Mouse (Mus musculus): ENCODE data around the gene Clint1. TPM values are rescaled to one million over a fixed set of nuclear protein-coding genes. Genes with fewer than 3 reads are reported as not detected.
A peak's percentile ranks its signal among the peaks of the same experiment; 100 is the strongest.
"Not testable (repeated sequence)": the region's sequence is repeated elsewhere in the genome, so short reads cannot be mapped to it uniquely, and the experiment has no call there.

Clint1 gene
- polyA plus RNA-seq, 1 experiment from 2014 or later = 80.2 TPM

GRCm38 (mm10) chr11:45861334-45861733 lies 9.5 kb downstream of the Clint1 start:
- peaks cover 20% of the 10 kb centered on the region for H3K4me1 ChIP-seq (replicated peaks)
- H3K9me3 ChIP-seq (replicated peaks) = no peaks in the 10 kb centered on the region
- 27% methylated on average over 7 of the region's 7 CpGs for WGBS
- H3K27me3 ChIP-seq (replicated peaks) = no peaks in the 10 kb centered on the region
- ATAC-seq (ENCODE audit: insufficient number of reproducible peaks, low FRiP score) = no peak
- no peak overlapping the region for H3K4me3 ChIP-seq
- peak overlapping the region; percentile 34; the same call in 1 of the 2 replicates for H3K27ac ChIP-seq (ENCODE audit: poor library complexity, severe bottlenecking)
- H3K9ac ChIP-seq = 0 out of 2 replicates have a peak overlapping the region, but pooled peaks have one; percentile 5
- H3K4me2 ChIP-seq = peak overlapping the region; percentile 2; the same call in 1 of the 2 replicates
- peaks cover 17% of the 10 kb centered on the region for H3K36me3 ChIP-seq

- Histone ChIP-seq H3K4me3 (no peak overlapping the region), H3K27me3 (replicated peaks) (no peaks in the 10 kb centered on the region), H3K4me2 (no peak overlapping the region), H3K9ac (no peak overlapping the region), H3K9me3 (replicated peaks) (no peaks in the 10 kb centered on the region), H3K4me1 (replicated peaks) (peaks cover 18% of the 10 kb centered on the region), H3K36me3 (peaks cover 11% of the 10 kb centered on the region; the same call in 1 of the 2 replicates), H3K27ac (ENCODE audit: poor library complexity, severe bottlenecking) (no peak overlapping the region)
- 75% methylated on average over 3 of the region's 3 CpGs for WGBS
- ATAC-seq (ENCODE audit: insufficient number of reproducible peaks, low FRiP score) = no peak
These were observed 12.6 kb downstream of the Clint1 start for GRCm38 (mm10) chr11:45864409-45864808.

- 86% methylated on average over 2 of the region's 2 CpGs for WGBS
These were observed 14.0 kb downstream of the Clint1 start for GRCm38 (mm10) chr11:45865861-45866260.

GRCm38 (mm10) chr11:45866534-45866933 lies 14.7 kb downstream of the Clint1 start:
- Histone ChIP-seq H3K9ac (no peak overlapping the region), H3K4me1 (replicated peaks) (peaks cover 8% of the 10 kb centered on the region), H3K4me2 (no peak overlapping the region), H3K4me3 (no peak overlapping the region), H3K27ac (ENCODE audit: poor library complexity, severe bottlenecking) (no peak overlapping the region), H3K27me3 (replicated peaks) (no peaks in the 10 kb centered on the region), H3K9me3 (replicated peaks) (no peaks in the 10 kb centered on the region), H3K36me3 (0 out of 2 replicates have a peak, but pooled peaks cover 6% of the 10 kb centered on the region)
- 90% methylated on average over 4 of the region's 4 CpGs for WGBS
- ATAC-seq (ENCODE audit: insufficient number of reproducible peaks, low FRiP score) = no peak

More at GRCm38 (mm10) chr11:45865861-45866260, 14.0 kb downstream of the Clint1 start:
- no peaks in the 10 kb centered on the region for H3K27me3 ChIP-seq (replicated peaks)
- ATAC-seq (ENCODE audit: insufficient number of reproducible peaks, low FRiP score) = no peak
- H3K9me3 ChIP-seq (replicated peaks) = no peaks in the 10 kb centered on the region
- no peak overlapping the region for H3K4me3 ChIP-seq
- 0 out of 2 replicates have a peak, but pooled peaks cover 6% of the 10 kb centered on the region for H3K36me3 ChIP-seq
- H3K9ac ChIP-seq = no peak overlapping the region
- peaks cover 15% of the 10 kb centered on the region for H3K4me1 ChIP-seq (replicated peaks)
- H3K4me2 ChIP-seq = no peak overlapping the region
- no peak overlapping the region for H3K27ac ChIP-seq (ENCODE audit: poor library complexity, severe bottlenecking)

- 57% methylated on average over 1 of the region's 1 CpGs for WGBS
- no peak for ATAC-seq (ENCODE audit: insufficient number of reproducible peaks, low FRiP score)
- Histone ChIP-seq H3K36me3 (peaks cover 2% of the 10 kb centered on the region), H3K9me3 (replicated peaks) (no peaks in the 10 kb centered on the region), H3K9ac (no peak overlapping the region), H3K4me3 (no peak overlapping the region), H3K27ac (ENCODE audit: poor library complexity, severe bottlenecking) (no peak overlapping the region), H3K4me2 (no peak overlapping the region), H3K4me1 (replicated peaks) (peaks cover 17% of the 10 kb centered on the region), H3K27me3 (replicated peaks) (no peaks in the 10 kb centered on the region)
These were observed 21.8 kb downstream of the Clint1 start for GRCm38 (mm10) chr11:45873666-45874065.

GRCm38 (mm10) chr11:45874251-45874650 lies 22.4 kb downstream of the Clint1 start:
- H3K27ac ChIP-seq (ENCODE audit: poor library complexity, severe bottlenecking) = no peak overlapping the region
- no peaks in the 10 kb centered on the region for H3K9me3 ChIP-seq (replicated peaks)
- peaks cover 2% of the 10 kb centered on the region for H3K36me3 ChIP-seq
- 96% methylated on average over 6 of the region's 6 CpGs for WGBS
- H3K27me3 ChIP-seq (replicated peaks) = no peaks in the 10 kb centered on the region
- no peak overlapping the region for H3K4me3 ChIP-seq
- no peak overlapping the region for H3K4me2 ChIP-seq
- ATAC-seq (ENCODE audit: insufficient number of reproducible peaks, low FRiP score) = no peak
- H3K4me1 ChIP-seq (replicated peaks) = peaks cover 21% of the 10 kb centered on the region
- no peak overlapping the region for H3K9ac ChIP-seq

GRCm38 (mm10) chr11:45875351-45875935 lies 23.6 kb downstream of the Clint1 start:
- H3K4me1 ChIP-seq (replicated peaks) = peaks cover 33% of the 10 kb centered on the region
- no peak overlapping the region for H3K4me2 ChIP-seq
- H3K36me3 ChIP-seq = peaks cover 2% of the 10 kb centered on the region
- H3K9me3 ChIP-seq (replicated peaks) = no peaks in the 10 kb centered on the region
- WGBS = 94% methylated on average over 7 of the region's 7 CpGs
- no peak overlapping the region for H3K27ac ChIP-seq (ENCODE audit: poor library complexity, severe bottlenecking)
- no peaks in the 10 kb centered on the region for H3K27me3 ChIP-seq (replicated peaks)
- no peak overlapping the region for H3K4me3 ChIP-seq
- no peak for ATAC-seq (ENCODE audit: insufficient number of reproducible peaks, low FRiP score)
- H3K9ac ChIP-seq = no peak overlapping the region

- 63% methylated on average over 2 of the region's 2 CpGs for WGBS
- no peak for ATAC-seq (ENCODE audit: insufficient number of reproducible peaks, low FRiP score)
- Histone ChIP-seq H3K4me3 (no peak overlapping the region), H3K4me1 (replicated peaks) (peaks cover 39% of the 10 kb centered on the region), H3K36me3 (peaks cover 2% of the 10 kb centered on the region), H3K27ac (ENCODE audit: poor library complexity, severe bottlenecking) (no peak overlapping the region), H3K4me2 (no peak overlapping the region), H3K9me3 (replicated peaks) (no peaks in the 10 kb centered on the region), H3K27me3 (replicated peaks) (no peaks in the 10 kb centered on the region), H3K9ac (no peak overlapping the region)
These were observed 24.2 kb downstream of the Clint1 start for GRCm38 (mm10) chr11:45876036-45876435.

- H3K4me3 ChIP-seq; H3K27me3 ChIP-seq (replicated peaks); ATAC-seq (ENCODE audit: insufficient number of reproducible peaks, low FRiP score); H3K9ac ChIP-seq; H3K4me2 ChIP-seq; H3K36me3 ChIP-seq; H3K9me3 ChIP-seq (replicated peaks): not testable (repeated sequence)
- peaks cover 55% of the 10 kb centered on the region for H3K4me1 ChIP-seq (replicated peaks)
- H3K27ac ChIP-seq (ENCODE audit: poor library complexity, severe bottlenecking) = peak overlapping the region; percentile 25; the same call in 1 of the 2 replicates
- 36% methylated on average over 4 of the region's 4 CpGs for WGBS
These were observed 27.5 kb downstream of the Clint1 start for GRCm38 (mm10) chr11:45879366-45879765.

GRCm38 (mm10) chr11:45881026-45881682 lies 29.3 kb downstream of the Clint1 start:
- no peaks in the 10 kb centered on the region for H3K27me3 ChIP-seq (replicated peaks)
- 0 out of 2 replicates have a peak overlapping the region, but pooled peaks have one; percentile 18 for H3K9ac ChIP-seq
- H3K4me1 ChIP-seq (replicated peaks) = peaks cover 55% of the 10 kb centered on the region
- 70% methylated on average over 6 of the region's 6 CpGs for WGBS
- H3K4me3 ChIP-seq = no peak overlapping the region
- no peak overlapping the region for H3K4me2 ChIP-seq
- no peaks in the 10 kb centered on the region for H3K9me3 ChIP-seq (replicated peaks)
- peaks cover 16% of the 10 kb centered on the region for H3K36me3 ChIP-seq
- ATAC-seq (ENCODE audit: insufficient number of reproducible peaks, low FRiP score) = no peak
- H3K27ac ChIP-seq (ENCODE audit: poor library complexity, severe bottlenecking) = peak overlapping the region; percentile 78

GRCm38 (mm10) chr11:45881683-45882068 lies 29.8 kb downstream of the Clint1 start:
- Histone ChIP-seq H3K27ac (ENCODE audit: poor library complexity, severe bottlenecking) (peak overlapping the region; percentile 70), H3K27me3 (replicated peaks) (no peaks in the 10 kb centered on the region), H3K4me1 (replicated peaks) (peaks cover 52% of the 10 kb centered on the region), H3K4me3 (no peak overlapping the region), H3K9me3 (replicated peaks) (no peaks in the 10 kb centered on the region), H3K9ac (no peak overlapping the region), H3K4me2 (no peak overlapping the region), H3K36me3 (peaks cover 21% of the 10 kb centered on the region)
- ATAC-seq (ENCODE audit: insufficient number of reproducible peaks, low FRiP score) = no peak
- WGBS = 42% methylated on average over 5 of the region's 5 CpGs
